Mouse (Mus musculus): ENCODE data around the gene Ttc21a. TPM values are rescaled to one million over a fixed set of nuclear protein-coding genes. Genes with fewer than 3 reads are reported as not detected.
A peak's percentile ranks its signal among the peaks of the same experiment; 100 is the strongest.

Gene Ttc21a
- total and polyA plus RNA-seq, 3 experiments: 0.01 TPM; not detected in 2

- TF ChIP-seq JUND (IDR thresholded peaks at IDR 0.05; ENCODE audit: low read depth, low read length) (no peak), ZNF384 (IDR thresholded peaks at IDR 0.05; ENCODE audit: low read depth, low read length) (no peak), TBP (IDR thresholded peaks at IDR 0.05; ENCODE audit: low read depth, low read length) (no peak), ELF1 (IDR thresholded peaks at IDR 0.05; ENCODE audit: low read depth, low read length) (no peak), TAL1 (IDR thresholded peaks at IDR 0.05; ENCODE audit: low read length) (no peak), CHD2 (IDR thresholded peaks at IDR 0.05; ENCODE audit: low read length) (no peak), POLR2AphosphoS2 (IDR thresholded peaks at IDR 0.05; ENCODE audit: low read length) (no peak), POLR2AphosphoS5 (IDR thresholded peaks at IDR 0.05; ENCODE audit: borderline replicate concordance, low read depth, low read length) (no peak), RAD21 (IDR thresholded peaks at IDR 0.05; ENCODE audit: low read depth, low read length) (no peak), E2F4 (IDR thresholded peaks at IDR 0.05; ENCODE audit: borderline replicate concordance, low read depth, low read length) (no peak), MYB (IDR thresholded peaks at IDR 0.05; ENCODE audit: low read depth, low read length) (no peak), BHLHE40 (IDR thresholded peaks at IDR 0.05; ENCODE audit: borderline replicate concordance, low read depth, low read length) (no peak), MAFK (IDR thresholded peaks at IDR 0.05; ENCODE audit: borderline replicate concordance, low read depth, low read length) (no peak), MEF2A (IDR thresholded peaks at IDR 0.05; ENCODE audit: extremely low read depth, insufficient replicate concordance, low read depth, low read length, poor library complexity, severe bottlenecking) (no peak), UBTF (IDR thresholded peaks at IDR 0.05; ENCODE audit: borderline replicate concordance, insufficient read depth, low read depth, low read length) (no peak), POLR2A (IDR thresholded peaks at IDR 0.05; ENCODE audit: control insufficient read depth in 1 of 2, insufficient read depth in 1 of 2, low read depth in 1 of 2, low read length in 2 of 2, poor library complexity in 1 of 2) (no peak), NELFE (IDR thresholded peaks at IDR 0.05; ENCODE audit: low read depth, low read length) (no peak), KAT2A (conservative IDR thresholded peaks at IDR 0.05; ENCODE audit: low read depth, low read length) (no peak), GABPA (IDR thresholded peaks at IDR 0.05; ENCODE audit: low read depth, low read length) (no peak)
- Histone ChIP-seq H3K4me3 (ENCODE audit: control insufficient read depth in 1 of 2, insufficient read depth in 1 of 2, low read depth in 2 of 2, low read length in 2 of 2) (no peak overlapping the region), H3K27ac (ENCODE audit: control insufficient read depth, low read depth, low read length) (no peak overlapping the region), H3K9ac (ENCODE audit: control insufficient read depth, low read depth, low read length, poor library complexity, severe bottlenecking) (no peak overlapping the region), H3K4me1 (ENCODE audit: control insufficient read depth in 1 of 2, insufficient read depth in 2 of 2, low read length in 2 of 2) (peaks cover 7 to 12% of the 10 kb centered on the region in 2 experiments), H3K9me3 (replicated peaks; ENCODE audit: insufficient read depth, low read length) (no peaks in the 10 kb centered on the region), H3K27me3 (ENCODE audit: control insufficient read depth in 1 of 2, insufficient read depth in 2 of 2, low read length in 2 of 2) (no peaks in the 10 kb centered on the region), H3K79me2 (ENCODE audit: control insufficient read depth, insufficient read depth, low read length, poor library complexity) (no peaks in the 10 kb centered on the region), H3K36me3 (ENCODE audit: control insufficient read depth in 1 of 2, insufficient read depth in 2 of 2, low read length in 2 of 2) (peaks cover 6 to 12% of the 10 kb centered on the region in 2 experiments)
- no peak for DNase-seq (ENCODE audit: low read depth, low spot score)
These were observed 35.9 kb downstream of the Ttc21a start for GRCm38 (mm10) chr9:119973281-119973680.

GRCm38 (mm10) chr9:119973869-119974520 is 36.6 kb downstream of the Ttc21a start:
- no peaks in the 10 kb centered on the region for H3K9me3 ChIP-seq (replicated peaks; ENCODE audit: insufficient read depth, low read length)
- H3K27me3 ChIP-seq (ENCODE audit: control insufficient read depth in 1 of 2, insufficient read depth in 2 of 2, low read length in 2 of 2): no peaks in the 10 kb centered on the region
- DNase-seq (ENCODE audit: low read depth, low spot score): peak; percentile 33
- no peak overlapping the region for H3K4me3 ChIP-seq (ENCODE audit: control insufficient read depth in 1 of 2, insufficient read depth in 1 of 2, low read depth in 2 of 2, low read length in 2 of 2)
- H3K27ac ChIP-seq (ENCODE audit: control insufficient read depth, low read depth, low read length): no peak overlapping the region
- TF ChIP-seq POLR2AphosphoS2 (IDR thresholded peaks at IDR 0.05; ENCODE audit: low read length) (no peak), CTCF (IDR thresholded peaks at IDR 0.05 in 2 of 3, conservative IDR thresholded peaks at IDR 0.05 in 1 of 3; ENCODE audit: control insufficient read depth in 1 of 3, insufficient read depth in 1 of 3, low read depth in 2 of 3, low read length in 3 of 3, poor library complexity in 1 of 3, severe bottlenecking in 1 of 3) (peak; percentile 61 to 77 (median 72))
- peaks cover 7 to 12% of the 10 kb centered on the region in 2 experiments for H3K4me1 ChIP-seq (ENCODE audit: control insufficient read depth in 1 of 2, insufficient read depth in 2 of 2, low read length in 2 of 2)
- peaks cover 6 to 12% of the 10 kb centered on the region in 2 experiments for H3K36me3 ChIP-seq (ENCODE audit: control insufficient read depth in 1 of 2, insufficient read depth in 2 of 2, low read length in 2 of 2)
- H3K79me2 ChIP-seq (ENCODE audit: control insufficient read depth, insufficient read depth, low read length, poor library complexity): no peaks in the 10 kb centered on the region
- no peak overlapping the region for H3K9ac ChIP-seq (ENCODE audit: control insufficient read depth, low read depth, low read length, poor library complexity, severe bottlenecking)
